Mouse (Mus musculus) liver, embryonic 14.5 days (tissue): Measurements from ENCODE around the gene Tmtc2.

ENCODE experiments used
- CTCF ChIP-seq: IDR thresholded peaks from 2 replicates; pipeline ENCODE4 v1.5.1; 2016; ENCODE audit warnings: antibody characterized with exemption, low read depth, control low read depth
- EP300 ChIP-seq: IDR thresholded peaks from 2 replicates; pipeline ENCODE4 v1.6.1; 2016; ENCODE audit warnings: antibody characterized with exemption, low read depth

- TF ChIP-seq CTCF: no peak
- no peak for TF ChIP-seq EP300
These were observed 276.7 kb downstream of the Tmtc2 start for GRCm38 (mm10) chr10:105297560-105297959.
